Mouse (Mus musculus): ENCODE results near the gene Cuedc1. TPM values are rescaled to one million over a fixed set of nuclear protein-coding genes. Genes with fewer than 3 reads are reported as not detected.

The Cuedc1 gene
- polyA plus RNA-seq, 1 experiment from 2014 or later = 16.8 TPM

DNA sequence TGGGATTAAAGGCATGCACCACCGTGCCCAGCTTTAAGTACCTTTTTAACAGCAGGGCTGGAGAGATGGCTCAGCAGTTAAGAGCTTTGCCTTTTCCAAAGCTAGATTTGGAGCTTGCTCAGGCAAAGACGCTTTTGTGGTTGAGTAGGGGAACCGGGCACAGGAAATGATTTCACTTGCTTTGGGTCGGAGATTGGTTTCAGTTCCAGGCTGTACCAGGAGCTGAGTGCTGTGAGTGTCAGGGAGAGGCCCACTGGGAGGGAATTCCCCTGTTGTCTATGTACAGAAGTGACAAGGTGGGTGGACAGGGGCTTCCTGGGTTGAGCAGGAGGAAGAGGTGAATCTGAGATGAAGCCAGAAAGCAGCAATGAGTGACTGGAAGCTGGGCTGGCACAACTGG lies 9.5 kb downstream of the Cuedc1 start:
- TF ChIP-seq CTCF (IDR thresholded peaks at IDR 0.05; ENCODE audit: low read depth) = no peak
- Histone ChIP-seq H3K9ac (no peak overlapping the region), H3K27me3 (ENCODE audit: insufficient read depth, low read length) (no peaks in the 10 kb centered on the region), H3K36me3 (ENCODE audit: insufficient read depth) (no peaks in the 10 kb centered on the region), H3K27ac (ENCODE audit: low read depth) (no peak overlapping the region), H3K9me3 (ENCODE audit: low read depth, low read length) (no peaks in the 10 kb centered on the region), H3K4me2 (no peak overlapping the region), H3K4me3 (ENCODE audit: low read depth, low read length) (no peak overlapping the region), H3K4me1 (ENCODE audit: insufficient read depth) (peaks cover 8% of the 10 kb centered on the region)
- DNase-seq (no peak), ATAC-seq (ENCODE audit: insufficient read depth) (no peak)
- 56% methylated on average over 4 of the region's 4 CpGs for WGBS

DNA sequence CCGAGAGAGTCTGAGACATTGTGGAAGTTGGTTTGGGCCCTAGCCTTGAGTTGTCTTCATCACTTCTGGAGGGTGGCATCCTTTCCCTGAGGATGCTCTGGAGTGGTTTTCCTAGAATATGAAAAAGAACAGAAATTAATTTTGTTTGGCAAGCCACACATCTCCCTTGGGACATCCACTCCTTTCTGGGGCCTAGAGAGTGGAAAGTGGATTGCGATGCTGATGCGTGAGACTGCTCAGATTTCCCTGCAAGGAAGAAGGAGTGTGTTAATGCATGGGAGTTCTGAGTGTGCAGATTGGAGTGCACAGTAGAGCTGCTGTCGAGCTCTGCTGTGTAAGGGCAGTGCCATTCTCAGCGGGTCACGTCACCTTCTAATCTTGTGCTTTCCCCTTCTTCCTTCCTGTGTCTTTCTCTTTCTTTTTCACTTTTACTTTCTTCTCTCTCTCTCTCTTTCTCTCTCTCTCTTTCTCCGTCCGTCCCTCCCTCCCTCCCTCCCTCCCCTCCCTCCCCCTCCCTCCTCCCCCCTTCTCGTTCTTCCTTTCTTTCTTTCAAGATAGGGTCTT lies 12.3 kb downstream of the Cuedc1 start:
- no peak for ATAC-seq (ENCODE audit: insufficient read depth)
- DNase-seq = no peak
- TF ChIP-seq CTCF (IDR thresholded peaks at IDR 0.05; ENCODE audit: low read depth) = no peak
- Histone ChIP-seq H3K4me2 (no peak overlapping the region), H3K9ac (no peak overlapping the region), H3K9me3 (ENCODE audit: low read depth, low read length) (no peaks in the 10 kb centered on the region), H3K4me3 (ENCODE audit: low read depth, low read length) (no peak overlapping the region), H3K4me1 (ENCODE audit: insufficient read depth) (peaks cover 14% of the 10 kb centered on the region), H3K36me3 (ENCODE audit: insufficient read depth) (no peaks in the 10 kb centered on the region), H3K27ac (ENCODE audit: low read depth) (no peak overlapping the region), H3K27me3 (ENCODE audit: insufficient read depth, low read length) (no peaks in the 10 kb centered on the region)
- 57% methylated on average over 9 of the region's 9 CpGs for WGBS

DNA sequence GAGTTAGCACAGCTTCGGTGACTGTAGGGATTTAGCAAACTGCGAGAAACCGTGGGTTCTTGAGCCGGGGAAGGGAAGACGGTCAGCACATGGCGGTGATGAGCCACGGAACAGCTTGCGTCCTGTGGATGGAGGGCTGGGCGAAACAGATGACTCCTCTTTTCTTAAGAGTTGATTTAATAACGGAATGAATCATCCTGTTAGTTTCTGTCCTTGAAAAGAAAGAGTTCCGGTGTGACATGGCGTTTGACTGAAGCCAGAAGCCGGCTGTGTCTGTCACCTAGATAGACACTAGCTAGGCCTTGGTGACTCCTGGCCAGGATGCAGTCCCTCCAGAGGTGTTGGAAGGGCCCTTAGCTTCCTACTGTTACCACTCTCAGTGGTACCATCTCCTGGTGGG lies 14.2 kb downstream of the Cuedc1 start:
- Histone ChIP-seq H3K4me3 (ENCODE audit: low read depth, low read length) (no peak overlapping the region), H3K27ac (ENCODE audit: low read depth) (no peak overlapping the region), H3K9me3 (ENCODE audit: low read depth, low read length) (no peaks in the 10 kb centered on the region), H3K9ac (no peak overlapping the region), H3K4me1 (ENCODE audit: insufficient read depth) (peaks cover 9% of the 10 kb centered on the region), H3K4me2 (no peak overlapping the region), H3K36me3 (ENCODE audit: insufficient read depth) (no peaks in the 10 kb centered on the region), H3K27me3 (ENCODE audit: insufficient read depth, low read length) (no peaks in the 10 kb centered on the region)
- ATAC-seq (ENCODE audit: insufficient read depth) (no peak), DNase-seq (no peak)
- TF ChIP-seq CTCF (IDR thresholded peaks at IDR 0.05; ENCODE audit: low read depth) = no peak
- 62% methylated on average over 13 of the region's 13 CpGs for WGBS

DNA sequence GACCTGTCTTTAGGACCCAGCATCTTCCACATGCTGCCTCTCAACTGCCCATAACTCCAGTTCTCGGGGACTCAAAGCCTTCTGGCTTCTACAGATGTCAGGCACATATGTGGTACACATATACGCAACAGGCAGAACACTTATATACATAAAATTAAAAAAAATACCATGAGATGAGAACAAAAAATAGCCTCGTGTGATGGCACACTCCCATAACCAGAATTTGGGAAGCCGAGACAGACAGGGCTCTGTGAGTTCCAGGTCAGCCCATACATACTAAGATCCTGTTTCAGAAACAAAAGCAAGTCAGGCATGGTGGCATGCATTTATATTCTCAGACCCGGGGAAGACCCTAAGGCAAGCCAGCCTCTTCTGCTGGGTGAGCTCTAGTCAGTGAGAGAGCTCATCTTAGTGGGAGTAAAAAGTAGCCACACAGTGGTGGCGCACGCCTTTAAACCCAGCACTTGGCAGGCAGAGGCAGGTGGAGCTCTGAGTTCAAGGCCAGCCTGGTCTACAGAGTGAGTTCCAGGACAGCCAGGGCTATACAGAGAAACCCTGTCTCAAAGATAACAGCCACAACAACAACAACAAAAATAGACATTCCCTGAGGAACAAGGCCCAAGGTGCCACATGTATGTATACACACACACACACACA lies 14.9 kb downstream of the Cuedc1 start:
- 83% methylated on average over 7 of the region's 7 CpGs for WGBS
- ATAC-seq (ENCODE audit: insufficient read depth) = no peak

DNA sequence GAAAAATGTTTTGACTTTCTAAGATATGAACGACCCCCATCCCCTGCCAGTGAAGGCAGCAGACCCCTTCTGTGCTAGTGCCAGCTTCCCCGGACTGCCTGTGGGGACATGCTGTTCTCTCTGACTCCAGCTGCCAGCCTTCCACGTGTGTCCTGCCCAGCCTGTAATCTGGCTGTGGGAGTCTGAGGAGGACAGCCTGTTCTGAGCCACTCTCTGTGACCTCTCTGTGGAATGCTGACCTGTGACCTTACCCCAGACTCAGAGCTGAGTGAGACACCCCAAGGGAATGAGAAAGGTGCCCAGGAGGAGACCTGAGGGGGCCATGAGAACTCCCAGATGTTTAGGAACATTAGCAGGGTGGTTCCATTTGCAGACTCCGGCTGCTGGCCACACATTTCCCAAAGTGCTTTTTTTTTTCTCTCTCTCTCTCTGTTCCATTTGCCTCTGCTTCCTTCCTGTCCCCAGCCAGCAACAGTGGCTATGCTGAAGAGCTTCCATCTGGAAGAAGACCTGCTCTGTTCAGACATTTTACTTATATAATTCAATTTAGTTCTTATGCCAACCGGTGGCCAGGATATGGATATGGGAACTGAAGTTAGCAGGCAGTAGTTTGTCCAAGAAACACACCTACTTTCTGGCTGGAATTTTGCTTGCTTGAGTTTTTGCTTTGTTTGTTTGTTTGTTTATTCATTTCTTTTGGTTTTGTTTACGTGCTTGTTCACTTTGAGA lies 15.8 kb downstream of the Cuedc1 start:
- no peak overlapping the region for H3K9ac ChIP-seq
- 37% methylated on average over 6 of the region's 6 CpGs for WGBS
- ATAC-seq (ENCODE audit: insufficient read depth) (no peak), DNase-seq (no peak)
- no peak overlapping the region for H3K4me3 ChIP-seq (ENCODE audit: low read depth, low read length)
- H3K36me3 ChIP-seq (ENCODE audit: insufficient read depth) = no peaks in the 10 kb centered on the region
- no peak overlapping the region for H3K4me2 ChIP-seq
- peaks cover 25% of the 10 kb centered on the region for H3K4me1 ChIP-seq (ENCODE audit: insufficient read depth)
- no peak for TF ChIP-seq CTCF (IDR thresholded peaks at IDR 0.05; ENCODE audit: low read depth)
- H3K27ac ChIP-seq (ENCODE audit: low read depth) = peak overlapping the region; percentile 52; the same call in 1 of the 2 replicates
- H3K9me3 ChIP-seq (ENCODE audit: low read depth, low read length) = no peaks in the 10 kb centered on the region
- no peaks in the 10 kb centered on the region for H3K27me3 ChIP-seq (ENCODE audit: insufficient read depth, low read length)

More for the DNA sequence above, 14.9 kb downstream of the Cuedc1 start:
- Histone ChIP-seq H3K27me3 (ENCODE audit: insufficient read depth, low read length) (no peaks in the 10 kb centered on the region), H3K36me3 (ENCODE audit: insufficient read depth) (no peaks in the 10 kb centered on the region), H3K9ac (no peak overlapping the region), H3K4me2 (no peak overlapping the region), H3K4me3 (ENCODE audit: low read depth, low read length) (no peak overlapping the region), H3K27ac (ENCODE audit: low read depth) (no peak overlapping the region), H3K9me3 (ENCODE audit: low read depth, low read length) (no peaks in the 10 kb centered on the region), H3K4me1 (ENCODE audit: insufficient read depth) (peaks cover 16% of the 10 kb centered on the region)
- TF ChIP-seq CTCF (IDR thresholded peaks at IDR 0.05; ENCODE audit: low read depth) = no peak
- no peak for DNase-seq

DNA sequence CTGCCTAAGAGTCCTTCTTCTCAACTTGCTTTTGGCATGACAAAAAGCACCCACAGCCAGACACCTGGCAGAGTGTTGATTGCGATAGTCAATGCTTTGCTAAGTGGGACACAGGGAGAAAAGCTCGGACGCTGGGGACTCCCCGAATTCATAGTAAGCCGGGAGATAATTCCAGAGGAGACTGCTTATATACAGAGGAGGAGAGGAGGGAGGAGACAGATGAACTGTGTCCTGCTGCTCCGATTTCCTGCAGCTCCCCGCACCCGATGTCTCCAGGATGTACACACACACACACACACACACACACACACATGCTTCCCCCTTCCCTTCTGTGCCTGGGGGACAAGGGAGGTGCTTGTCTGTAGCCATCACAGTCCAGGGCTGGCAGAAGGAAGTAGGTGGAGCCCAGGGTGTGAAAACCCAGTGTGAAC lies 17.0 kb downstream of the Cuedc1 start:
- no peaks in the 10 kb centered on the region for H3K9me3 ChIP-seq (ENCODE audit: low read depth, low read length)
- DNase-seq (peak; percentile 60), ATAC-seq (ENCODE audit: insufficient read depth) (peak; percentile 25)
- H3K4me1 ChIP-seq (ENCODE audit: insufficient read depth) = peaks cover 36% of the 10 kb centered on the region
- no peaks in the 10 kb centered on the region for H3K27me3 ChIP-seq (ENCODE audit: insufficient read depth, low read length)
- H3K4me2 ChIP-seq = peak overlapping the region; percentile 7
- peak overlapping the region; percentile 15; the same call in 1 of the 2 replicates for H3K27ac ChIP-seq (ENCODE audit: low read depth)
- H3K4me3 ChIP-seq (ENCODE audit: low read depth, low read length) = no peak overlapping the region
- no peaks in the 10 kb centered on the region for H3K36me3 ChIP-seq (ENCODE audit: insufficient read depth)
- TF ChIP-seq CTCF (IDR thresholded peaks at IDR 0.05; ENCODE audit: low read depth) = no peak
- 24% methylated on average over 8 of the region's 8 CpGs for WGBS
- no peak overlapping the region for H3K9ac ChIP-seq

DNA sequence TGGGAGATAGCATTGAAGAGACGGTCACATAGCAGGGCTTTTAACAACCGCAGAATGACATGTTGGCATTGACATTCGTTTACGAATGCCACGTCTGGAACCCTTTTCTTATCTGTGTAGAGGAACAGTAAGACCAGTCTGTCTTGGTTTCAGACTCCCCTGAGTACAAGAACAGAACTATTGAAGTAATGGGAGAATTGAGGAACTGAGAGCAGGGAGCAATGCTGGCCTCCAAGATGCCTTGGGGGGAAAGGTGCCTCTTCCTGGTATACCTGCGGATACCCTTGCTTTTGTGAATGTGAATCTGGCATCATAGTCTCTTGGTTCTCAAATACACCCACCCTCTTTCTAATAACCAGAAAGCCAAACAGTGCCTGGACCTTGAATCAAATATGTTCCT lies 18.7 kb downstream of the Cuedc1 start:
- ATAC-seq (ENCODE audit: insufficient read depth) = no peak

More for the DNA sequence above, 18.7 kb downstream of the Cuedc1 start:
- Histone ChIP-seq H3K27ac (ENCODE audit: low read depth) (no peak overlapping the region), H3K9ac (no peak overlapping the region), H3K27me3 (ENCODE audit: insufficient read depth, low read length) (no peaks in the 10 kb centered on the region), H3K4me3 (ENCODE audit: low read depth, low read length) (no peak overlapping the region), H3K4me2 (no peak overlapping the region), H3K9me3 (ENCODE audit: low read depth, low read length) (no peaks in the 10 kb centered on the region), H3K36me3 (ENCODE audit: insufficient read depth) (no peaks in the 10 kb centered on the region), H3K4me1 (ENCODE audit: insufficient read depth) (peaks cover 36% of the 10 kb centered on the region)
- no peak for DNase-seq
- TF ChIP-seq CTCF (IDR thresholded peaks at IDR 0.05; ENCODE audit: low read depth) = no peak
- whole genome bisulfite sequencing = 68% methylated on average over 6 of the region's 6 CpGs

All from lung, embryonic 14.5 days (tissue).